Mouse (Mus musculus) brain, embryonic 14.5 days (tissue): Measurements from ENCODE around the gene Ptafr.
A peak's percentile ranks its signal among the peaks of the same experiment; 100 is the strongest.

Experiments
- CTCF ChIP-seq: fragments of 200-500 bp; IDR thresholded peaks from 2 replicates; pipeline ENCODE4 v1.5.1; 2012; ENCODE audit warnings: inconsistent platforms, mild to moderate bottlenecking, moderate library complexity, borderline replicate concordance; ENCODE audit not compliant: insufficient read depth, insufficient read length; ENCODE audit errors: extremely low read depth
- POLR2A ChIP-seq: fragments of 200-500 bp; IDR thresholded peaks from 2 replicates; pipeline ENCODE4 v1.6.1; 2012; ENCODE audit warnings: mild to moderate bottlenecking, inconsistent platforms, borderline replicate concordance; ENCODE audit not compliant: poor library complexity, insufficient read depth, insufficient read length, severe bottlenecking; ENCODE audit errors: extremely low read depth

GRCm38 (mm10) chr4:132535406-132536121 is 28.3 kb upstream of the Ptafr start, which contains the start of gene Dnajc8:
- TF ChIP-seq POLR2A: peak; percentile 70; the same call in 1 of the 2 replicates
- no peak for TF ChIP-seq CTCF
